Mouse (Mus musculus) E14TG2a.4 (cell line): ENCODE data around the gene Smarca4.

Source experiments
- CTCF ChIP-seq: conservative IDR thresholded peaks from 2 replicates; pipeline ENCODE4 v1.5.1; 2014; ENCODE audit warnings: low read length
- POU5F1 ChIP-seq: IDR thresholded peaks from 2 replicates; pipeline ENCODE4 v1.6.1; 2014; ENCODE audit warnings: low read length, borderline replicate concordance

DNA sequence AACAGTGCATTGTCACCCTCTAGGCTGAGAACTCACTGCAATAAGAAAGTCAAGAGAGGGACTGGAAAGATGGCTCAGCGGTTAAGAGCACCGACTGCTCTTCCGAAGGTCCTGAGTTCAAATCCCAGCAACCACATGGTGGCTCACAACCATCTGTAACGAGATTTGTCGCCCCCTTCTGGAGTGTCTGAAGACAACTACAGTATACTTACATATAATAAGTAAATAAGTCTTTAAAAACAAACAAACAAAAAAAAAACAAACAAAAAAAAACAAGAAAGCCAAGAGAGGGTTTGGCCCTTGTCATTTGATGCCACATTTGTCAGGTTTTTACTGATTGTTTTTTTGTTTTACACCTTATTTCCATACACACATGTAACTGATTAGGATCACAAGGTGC is 11.8 kb upstream of the Smarca4 start:
- TF ChIP-seq CTCF (peak; percentile 23; the same call in 1 of the 2 replicates), POU5F1 (no peak)
